Mouse (Mus musculus): ENCODE data around the gene Mea1.

Mea1 gene

GRCm38 (mm10) chr17:46669911-46670310, 8.7 kb upstream of the Mea1 start:
- no peak for DNase-seq (ENCODE audit: low read depth)

GRCm38 (mm10) chr17:46673850-46674529, 4.6 kb upstream of the Mea1 start, which contains the start of gene Rrp36:
Gene Rrp36, minus strand, starts transcription at chr17:46674352.
- DNase-seq (ENCODE audit: low read depth) = peak; percentile 93

GRCm38 (mm10) chr17:46674530-46675283, 3.9 kb upstream of the Mea1 start:
- DNase-seq (ENCODE audit: low read depth) = no peak

GRCm38 (mm10) chr17:46678911-46679310, 318 bp downstream of the Mea1 start:
- DNase-seq (ENCODE audit: low read depth) = no peak

- DNase-seq (ENCODE audit: low read depth) = no peak
Observed at GRCm38 (mm10) chr17:46679843-46680759, 1.5 kb downstream of the Mea1 start.

GRCm38 (mm10) chr17:46680760-46681373, 2.3 kb downstream of the Mea1 start, which contains the start of gene Klhdc3:
Gene Klhdc3, minus strand, starts transcription at chr17:46680914.
- DNase-seq (ENCODE audit: low read depth) = peak; percentile 97

GRCm38 (mm10) chr17:46681466-46682118, 3.0 kb downstream of the Mea1 start:
- DNase-seq (ENCODE audit: low read depth) = no peak

GRCm38 (mm10) chr17:46682654-46683389, 4.2 kb downstream of the Mea1 start:
- no peak for DNase-seq (ENCODE audit: low read depth)

GRCm38 (mm10) chr17:46685913-46686312, 7.3 kb downstream of the Mea1 start:
- no peak for DNase-seq (ENCODE audit: low read depth)

- DNase-seq (ENCODE audit: low read depth) = no peak
Observed at GRCm38 (mm10) chr17:46690665-46691064, 12.1 kb downstream of the Mea1 start.

GRCm38 (mm10) chr17:46691390-46691789, 12.8 kb downstream of the Mea1 start:
- DNase-seq (ENCODE audit: low read depth) = no peak

- DNase-seq (ENCODE audit: low read depth) = no peak
Observed at GRCm38 (mm10) chr17:46694517-46695063, 16.0 kb downstream of the Mea1 start.

- DNase-seq (ENCODE audit: low read depth) = no peak
Observed at GRCm38 (mm10) chr17:46698515-46698914, 19.9 kb downstream of the Mea1 start.

- DNase-seq (ENCODE audit: low read depth) = no peak
Observed at GRCm38 (mm10) chr17:46699245-46699644, 20.7 kb downstream of the Mea1 start.

- DNase-seq (ENCODE audit: low read depth) = no peak
Observed at GRCm38 (mm10) chr17:46699912-46700311, 21.3 kb downstream of the Mea1 start.

GRCm38 (mm10) chr17:46701489-46701888, 22.9 kb downstream of the Mea1 start:
- DNase-seq (ENCODE audit: low read depth) = no peak

- DNase-seq (ENCODE audit: low read depth) = no peak
Observed at GRCm38 (mm10) chr17:46702100-46702499, 23.5 kb downstream of the Mea1 start.

GRCm38 (mm10) chr17:46702506-46702905, 23.9 kb downstream of the Mea1 start:
- DNase-seq (ENCODE audit: low read depth) = no peak

GRCm38 (mm10) chr17:46703971-46704886, 25.6 kb downstream of the Mea1 start:
- no peak for DNase-seq (ENCODE audit: low read depth)

Data from fibroblast of lung, adult 2 months (primary cell).